Mouse (Mus musculus): ENCODE data around the gene Alcam. TPM values are rescaled to one million over a fixed set of nuclear protein-coding genes. Genes with fewer than 3 reads are reported as not detected.

Gene Alcam
- polyA plus RNA-seq, 1 experiment: 65.1 TPM

GRCm38 (mm10) chr16:52292440-52293048, 161.3 kb downstream of the Alcam start:
- no peak for DNase-seq (ENCODE audit: extremely low spot score in 1 of 2, low spot score in 1 of 2)

DNA sequence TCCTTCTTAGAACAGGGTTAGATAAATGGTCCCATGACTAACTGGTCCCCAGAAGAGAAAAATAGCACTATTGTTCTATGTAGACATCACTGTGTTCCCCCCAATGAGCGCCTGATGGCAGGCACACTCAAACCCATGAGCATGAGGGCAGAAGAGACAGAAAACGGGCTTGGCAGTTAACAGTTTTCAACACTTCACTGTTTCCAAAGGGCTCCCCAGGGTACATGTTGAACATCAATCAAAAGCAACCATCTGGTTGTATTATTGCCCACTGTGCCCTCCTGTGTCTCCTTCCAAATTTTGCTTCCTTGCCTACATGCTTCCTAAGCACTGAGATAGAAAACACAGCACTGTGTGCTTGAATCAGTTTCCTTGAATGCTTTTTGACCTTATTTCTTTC, 173.7 kb downstream of the Alcam start:
- no peak for DNase-seq (ENCODE audit: extremely low spot score in 1 of 2, low spot score in 1 of 2)

DNA sequence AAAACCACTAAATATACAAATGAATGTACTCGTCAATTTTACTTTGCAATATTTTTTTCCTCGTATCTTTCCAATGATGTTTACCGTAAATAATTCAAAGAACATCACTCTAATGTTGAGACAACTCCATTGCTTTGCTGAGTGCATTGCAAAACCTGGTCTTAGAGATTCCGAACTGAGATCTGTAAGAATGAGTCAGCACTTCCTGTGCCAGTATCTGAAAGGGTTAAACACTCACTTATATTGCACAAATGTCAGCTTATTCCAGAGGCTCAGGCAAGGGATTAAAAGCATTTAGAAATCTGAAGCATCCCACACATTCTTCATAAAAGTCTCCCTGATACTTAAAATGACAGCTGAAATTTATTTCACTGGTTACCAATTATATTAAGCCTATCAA, 188.8 kb downstream of the Alcam start:
- no peak for DNase-seq (ENCODE audit: extremely low spot score in 1 of 2, low spot score in 1 of 2)

DNA sequence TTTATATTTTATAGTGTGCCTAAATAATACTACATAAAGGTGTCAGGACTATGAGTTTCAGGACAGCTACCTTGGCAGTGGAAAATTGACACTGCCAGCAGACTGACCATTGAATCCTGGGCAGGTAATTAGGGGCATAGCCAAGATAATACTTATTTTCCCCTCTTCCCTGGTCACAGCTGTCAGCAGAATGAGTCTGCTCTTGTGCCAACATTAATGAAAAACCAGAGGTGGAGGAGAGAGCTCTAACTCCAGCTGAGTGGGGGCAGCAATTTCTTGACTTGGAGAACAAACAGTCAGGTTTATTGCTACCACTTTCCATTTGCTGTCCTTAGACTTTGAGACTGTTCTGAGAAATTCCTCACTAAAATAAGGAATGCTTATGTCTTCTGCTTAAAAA, 190.1 kb downstream of the Alcam start:
- no peak for DNase-seq (ENCODE audit: extremely low spot score in 1 of 2, low spot score in 1 of 2)

DNA sequence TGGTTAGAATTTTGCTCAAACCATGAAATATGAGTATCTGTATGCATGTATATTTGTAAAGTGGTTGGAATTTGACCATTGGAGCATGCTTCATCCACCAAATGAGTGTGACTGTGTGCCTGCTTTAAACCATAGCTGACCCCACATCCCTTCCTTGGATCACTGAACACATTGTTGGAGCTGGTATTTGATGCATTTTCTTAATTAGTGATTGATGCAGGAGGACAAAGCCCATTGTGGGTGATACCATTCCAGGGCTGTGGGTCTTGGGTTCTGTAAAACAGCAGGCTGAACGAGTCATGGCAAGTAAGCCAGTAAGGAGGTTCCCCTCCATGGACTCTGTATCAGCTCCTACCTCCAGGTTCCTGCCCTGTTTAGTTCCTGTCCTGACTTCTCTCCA, 191.3 kb downstream of the Alcam start:
- DNase-seq (ENCODE audit: extremely low spot score in 1 of 2, low spot score in 1 of 2): no peak

GRCm38 (mm10) chr16:52261755-52262154, 192.1 kb downstream of the Alcam start:
- DNase-seq (ENCODE audit: extremely low spot score in 1 of 2, low spot score in 1 of 2): no peak

- no peak for DNase-seq (ENCODE audit: extremely low spot score in 1 of 2, low spot score in 1 of 2)
These were observed 202.9 kb downstream of the Alcam start for GRCm38 (mm10) chr16:52250935-52251334.

- DNase-seq (ENCODE audit: extremely low spot score in 1 of 2, low spot score in 1 of 2): no peak
These were observed 203.7 kb downstream of the Alcam start for GRCm38 (mm10) chr16:52250196-52250595.

DNA sequence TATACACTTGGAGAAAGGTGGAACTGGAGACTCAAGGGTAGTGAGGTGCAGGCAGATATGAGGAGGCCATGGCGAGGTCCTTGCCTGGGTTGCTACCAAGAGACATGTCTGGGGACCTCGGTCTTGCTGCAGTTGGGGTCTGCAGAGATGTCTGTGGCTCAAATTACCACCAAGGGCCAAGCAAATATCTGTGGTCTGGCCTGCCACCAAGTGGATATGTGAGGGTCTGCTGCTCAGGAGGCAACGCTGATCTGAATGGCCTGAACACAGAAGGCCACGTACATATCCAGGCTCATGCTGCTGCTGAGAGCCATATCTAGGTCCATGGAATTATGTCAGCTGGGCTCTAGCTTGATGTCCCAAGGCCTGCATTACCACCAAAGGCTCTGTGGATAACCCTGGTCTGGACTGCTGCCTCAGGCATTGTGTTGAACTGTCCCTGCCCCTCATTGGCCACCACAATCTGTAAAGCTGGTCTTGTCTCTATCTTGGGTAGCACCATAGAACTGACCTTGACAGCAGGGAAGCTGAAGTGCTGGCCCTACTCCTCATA, 210.4 kb downstream of the Alcam start:
- no peak for DNase-seq (ENCODE audit: extremely low spot score in 1 of 2, low spot score in 1 of 2)

GRCm38 (mm10) chr16:52242144-52242543, 211.7 kb downstream of the Alcam start:
- no peak for DNase-seq (ENCODE audit: extremely low spot score in 1 of 2, low spot score in 1 of 2)

- DNase-seq (ENCODE audit: extremely low spot score in 1 of 2, low spot score in 1 of 2): peak; percentile 28 to 58
These were observed 223.9 kb downstream of the Alcam start for GRCm38 (mm10) chr16:52229930-52230329.

DNA sequence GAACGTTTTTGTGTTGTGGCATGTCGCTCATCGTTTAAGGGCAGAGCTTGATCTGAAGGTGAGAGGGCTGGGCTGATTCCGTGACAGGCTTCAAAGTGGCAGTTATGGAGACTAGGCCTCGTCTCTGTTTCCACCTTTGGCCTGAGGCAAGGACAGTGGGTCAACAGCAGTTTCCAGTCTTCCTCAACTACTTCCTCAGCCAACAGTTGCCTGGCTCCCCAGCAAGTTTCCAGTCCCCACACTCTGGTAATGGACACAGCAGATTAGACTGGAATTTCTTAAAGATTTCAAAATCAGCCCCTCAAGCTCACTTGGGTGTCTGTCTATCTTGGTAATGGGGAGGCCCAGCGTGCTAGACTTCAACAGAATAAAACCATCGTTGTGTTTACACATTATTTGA, 224.4 kb downstream of the Alcam start:
- no peak for DNase-seq (ENCODE audit: extremely low spot score in 1 of 2, low spot score in 1 of 2)

DNA sequence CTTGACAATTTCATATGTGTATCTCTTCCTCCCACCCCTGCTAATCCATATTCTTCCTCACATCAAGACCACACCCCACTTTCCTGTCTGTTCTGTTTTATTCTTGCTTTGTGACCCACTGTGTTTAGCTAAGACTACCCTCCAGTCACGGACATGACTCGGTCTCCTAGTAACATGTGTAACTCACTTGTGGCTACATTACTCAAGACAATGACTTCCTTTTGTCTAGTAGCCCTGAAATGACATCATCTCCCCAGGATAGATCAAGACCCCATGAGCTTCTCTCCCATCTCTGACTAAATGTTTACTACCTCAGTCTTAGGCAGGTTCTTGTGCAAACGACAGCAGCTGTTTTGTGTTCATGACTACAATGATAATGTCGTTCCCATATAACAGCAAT, 231.0 kb downstream of the Alcam start:
- DNase-seq (ENCODE audit: extremely low spot score in 1 of 2, low spot score in 1 of 2): no peak

DNA sequence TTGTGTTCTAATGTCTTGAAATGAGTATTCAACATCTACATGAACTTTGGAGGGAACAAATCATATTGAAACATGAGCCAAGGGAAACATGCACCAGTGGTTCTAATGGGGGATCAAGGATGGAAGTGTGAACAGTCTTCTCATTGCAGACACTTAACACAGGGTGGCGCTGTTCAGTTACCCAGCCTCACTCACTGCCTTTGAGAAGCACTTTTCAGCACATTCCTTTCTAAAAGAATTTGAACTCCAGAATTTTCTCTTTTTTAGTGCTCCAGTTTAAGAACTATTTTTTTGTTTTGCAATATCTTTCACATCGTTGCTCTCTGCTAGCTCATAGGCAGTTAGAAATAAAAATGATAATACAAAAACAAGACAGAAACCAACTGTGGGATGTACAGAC, 234.8 kb downstream of the Alcam start:
- peak; percentile 10 to 67 for DNase-seq (ENCODE audit: extremely low spot score in 1 of 2, low spot score in 1 of 2)

DNA sequence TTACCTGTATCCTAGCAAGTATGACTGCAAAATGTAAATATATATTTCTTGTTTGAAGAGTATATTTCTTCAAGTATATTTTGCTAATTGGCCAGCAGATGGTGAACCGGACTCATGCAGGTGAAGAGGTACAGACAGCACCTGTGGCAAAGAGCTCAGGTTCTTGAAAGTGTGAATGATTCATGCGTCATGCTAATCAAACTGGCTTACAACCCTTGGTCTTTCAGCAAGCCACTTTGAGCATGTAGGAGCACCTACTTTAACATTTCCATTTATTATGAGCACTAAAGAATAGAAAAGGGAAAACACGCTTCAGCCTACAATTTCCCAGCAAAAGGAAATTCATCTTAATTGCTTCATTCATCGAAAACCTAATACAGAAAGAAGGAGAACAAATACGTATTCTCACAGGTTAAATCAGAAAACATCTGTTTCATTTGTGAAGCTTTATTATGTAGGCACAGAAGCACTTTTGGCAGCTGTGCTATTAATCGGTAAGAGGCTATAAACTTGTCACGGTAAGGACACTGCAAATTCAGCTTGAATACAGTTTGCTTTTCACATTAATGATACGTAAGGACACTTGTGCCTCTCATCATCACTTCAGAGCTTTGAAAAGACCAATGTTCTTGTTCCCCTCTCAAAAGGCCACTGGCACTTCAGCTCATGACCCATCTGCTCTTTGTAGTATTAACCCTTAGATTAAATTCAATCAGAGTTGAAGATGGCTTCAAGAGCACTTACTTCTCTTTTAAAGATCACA, 242.8 kb downstream of the Alcam start:
- DNase-seq (ENCODE audit: extremely low spot score in 1 of 2, low spot score in 1 of 2): no peak

DNA sequence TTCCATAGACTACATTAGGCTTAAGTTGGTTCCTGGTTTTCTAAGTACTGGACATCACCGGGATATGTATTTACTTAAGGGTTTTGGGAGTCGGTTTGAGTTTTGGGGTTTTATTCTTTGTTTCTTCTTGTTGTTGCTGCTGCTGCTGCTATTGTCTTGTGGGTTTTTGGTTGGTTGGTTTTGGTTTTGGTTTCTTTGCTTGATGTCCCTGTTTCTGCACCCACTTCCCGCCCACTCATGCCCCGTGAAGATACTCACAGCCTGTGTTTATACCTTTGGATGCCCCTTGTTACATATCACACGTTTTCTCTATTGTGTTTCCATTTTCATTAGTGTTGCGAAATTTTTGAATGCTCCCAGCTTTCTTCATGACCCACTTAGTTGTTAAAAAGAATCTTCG, 253.8 kb downstream of the Alcam start:
- no peak for DNase-seq (ENCODE audit: extremely low spot score in 1 of 2, low spot score in 1 of 2)

Measured in frontal cortex, adult 2 months (tissue).